Mouse (Mus musculus) cerebellum, postnatal 14 days (tissue): ENCODE results near the gene Tnni1.

Source experiments
- DNase-seq, 2 experiments: peaks; one replicate each; pipeline ENCODE4 v3.0.0; 2021; ENCODE audit warnings: mixed read lengths in 2 of 2

The Tnni1 gene

DNA sequence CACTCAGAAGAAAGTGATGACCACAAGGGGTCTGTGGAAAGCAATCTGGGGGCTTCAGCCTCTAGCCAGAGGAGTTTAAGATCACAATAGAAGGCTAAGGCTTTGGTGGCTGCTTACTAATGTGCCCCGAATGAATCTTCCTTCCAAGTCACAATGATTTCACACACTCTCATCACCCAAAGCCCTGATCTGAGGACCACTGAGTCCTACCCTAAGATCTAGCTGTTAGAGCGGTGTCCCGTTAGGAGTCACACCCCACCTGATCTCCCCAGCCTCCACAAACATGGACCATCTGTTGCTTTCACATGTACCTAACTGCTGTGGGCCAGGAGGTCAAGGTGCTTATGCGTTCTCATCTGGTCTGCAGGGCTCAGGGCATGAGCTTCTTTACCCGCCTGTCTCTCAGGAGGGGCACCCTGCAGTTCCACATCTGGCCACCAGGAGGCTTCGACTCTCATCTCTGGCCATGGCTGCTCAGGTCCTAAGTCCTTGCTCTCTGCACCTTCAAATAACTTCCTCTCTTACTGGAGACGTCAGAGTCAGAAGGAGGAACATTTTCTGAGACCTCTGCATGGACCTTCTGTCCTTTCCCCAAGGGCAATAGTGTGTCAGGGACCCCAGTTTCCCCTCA lies 31.9 kb downstream of the Tnni1 start:
- peak; percentile 89 to 94 for DNase-seq

DNA sequence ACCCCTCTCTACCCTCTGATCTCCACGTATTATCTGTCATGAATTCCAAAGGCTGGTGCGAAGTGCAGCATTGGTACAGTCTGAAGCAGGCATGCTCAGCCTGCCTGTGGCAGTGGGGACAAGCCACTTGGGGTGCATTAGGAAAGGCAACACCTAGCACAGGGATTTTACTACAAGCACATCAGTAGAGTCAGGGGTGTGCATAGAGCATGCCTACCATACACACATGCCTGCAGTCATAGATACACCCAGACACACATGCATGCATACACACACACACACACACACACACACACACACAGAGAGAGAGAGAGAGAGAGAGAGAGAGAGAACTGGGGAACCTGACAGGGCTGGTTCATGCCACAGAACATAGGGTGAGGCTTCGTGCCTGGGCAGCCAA lies 33.0 kb downstream of the Tnni1 start:
- DNase-seq = no peak

DNA sequence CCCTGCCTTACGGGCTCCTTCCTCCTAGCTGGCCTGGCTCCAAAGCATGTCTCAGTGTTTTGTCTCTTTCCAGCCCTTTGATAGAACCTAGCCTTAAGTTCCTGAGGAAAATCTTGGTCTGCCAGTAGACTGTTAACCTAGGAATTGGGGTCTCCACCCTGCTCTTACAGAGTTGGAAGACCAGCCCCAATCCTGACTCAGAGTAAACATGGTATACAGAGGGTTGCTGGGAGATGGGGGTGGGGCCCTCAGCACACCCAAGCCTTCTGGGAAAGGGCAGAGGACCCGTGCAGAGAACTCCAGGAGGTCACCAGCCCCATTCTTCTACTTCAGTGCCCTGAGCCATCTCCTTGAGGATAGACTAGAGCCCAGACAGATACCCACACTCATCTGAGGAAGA lies 33.4 kb downstream of the Tnni1 start:
- DNase-seq = no peak

DNA sequence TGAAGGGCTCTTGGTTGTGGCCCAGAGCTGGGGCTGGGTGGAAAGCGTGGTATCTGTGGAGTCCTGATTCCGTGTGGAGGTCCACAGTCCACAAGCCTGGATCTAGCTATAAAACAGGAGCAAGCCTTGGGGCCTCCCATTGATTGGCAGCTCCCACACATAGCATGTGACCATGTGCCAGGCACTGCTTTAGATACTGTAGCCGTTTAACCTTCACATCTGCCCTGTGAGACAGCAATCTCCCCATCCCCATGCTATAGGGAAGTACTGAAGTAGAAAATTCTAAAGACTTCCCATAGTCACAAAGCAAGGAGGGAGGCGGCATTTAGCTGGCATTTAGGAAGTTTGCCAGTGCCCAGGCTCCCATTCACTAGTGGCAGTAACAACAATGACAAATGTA lies 33.8 kb downstream of the Tnni1 start:
- DNase-seq = no peak

DNA sequence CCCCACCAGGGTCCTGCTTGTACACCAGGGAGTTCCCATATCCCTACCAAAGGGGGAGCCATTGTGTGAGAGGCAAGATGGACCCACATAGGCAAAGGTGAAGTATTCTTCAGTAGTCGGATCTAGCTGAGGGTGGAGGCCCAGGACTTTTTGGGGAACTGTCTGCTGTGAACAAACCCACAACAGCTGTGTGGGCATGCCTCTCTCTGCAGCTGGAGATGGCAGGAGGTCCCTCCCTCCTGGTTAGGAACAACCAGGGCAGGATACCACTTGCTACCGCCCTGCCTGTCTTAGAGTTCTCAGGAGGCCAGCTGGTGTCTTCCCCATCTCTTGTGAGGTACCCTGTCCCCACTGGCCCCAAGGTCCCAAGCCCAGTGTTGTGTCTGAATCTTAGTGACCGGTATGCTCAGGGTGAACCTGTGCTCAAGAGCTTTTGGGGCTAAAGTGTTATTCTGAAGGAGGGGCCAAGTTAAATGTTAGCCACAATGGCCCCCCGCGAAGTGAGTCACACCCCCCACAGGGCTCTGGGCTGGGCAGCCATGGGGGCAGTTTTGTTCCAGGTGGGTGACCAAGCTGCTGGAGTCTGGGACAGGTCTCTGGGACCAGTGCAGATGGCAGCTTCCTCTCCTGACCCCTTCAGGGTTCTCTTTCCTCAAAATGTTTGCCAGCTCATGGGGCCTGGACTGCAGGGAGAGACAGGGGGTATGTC lies 34.6 kb downstream of the Tnni1 start:
- no peak for DNase-seq

DNA sequence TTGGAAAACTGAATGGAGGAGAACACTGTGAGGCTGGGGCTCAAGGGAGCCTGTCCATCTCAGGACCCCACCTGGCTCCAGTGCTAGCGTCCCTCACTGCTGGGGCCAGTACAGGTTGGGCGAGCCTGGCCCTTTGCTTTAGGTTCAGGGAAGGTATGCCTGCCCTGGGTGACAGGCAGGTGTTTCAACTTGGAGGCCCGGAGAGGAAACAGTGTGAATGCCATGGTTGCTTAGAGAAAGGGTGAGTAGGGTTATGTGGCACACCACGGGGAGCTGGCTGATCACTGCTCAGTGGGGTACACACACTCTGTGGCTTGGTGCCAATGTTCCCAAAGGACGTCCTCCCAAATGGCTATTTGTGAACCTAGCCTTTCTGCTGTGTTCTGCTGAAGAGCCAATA lies 35.3 kb downstream of the Tnni1 start:
- DNase-seq = no peak

DNA sequence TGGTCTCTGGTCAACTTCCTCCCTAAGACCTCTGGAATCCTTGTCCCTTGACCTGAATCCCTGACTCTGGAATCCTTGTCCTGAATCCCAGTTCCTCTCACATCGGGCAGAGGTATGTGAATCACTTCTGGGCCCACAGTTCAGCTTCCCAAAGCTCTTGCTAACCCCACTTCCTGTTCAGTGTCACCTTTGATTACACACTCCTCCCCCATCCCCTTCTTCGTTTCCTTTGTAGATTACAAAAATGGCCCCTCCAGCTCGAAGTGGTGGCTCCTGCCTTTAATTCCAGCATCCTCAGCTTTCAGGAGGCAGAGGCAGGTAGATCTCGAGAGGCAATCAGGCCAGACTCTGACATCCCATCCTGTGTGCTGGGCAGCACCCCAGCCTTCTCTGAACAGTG lies 38.4 kb downstream of the Tnni1 start:
- no peak for DNase-seq

DNA sequence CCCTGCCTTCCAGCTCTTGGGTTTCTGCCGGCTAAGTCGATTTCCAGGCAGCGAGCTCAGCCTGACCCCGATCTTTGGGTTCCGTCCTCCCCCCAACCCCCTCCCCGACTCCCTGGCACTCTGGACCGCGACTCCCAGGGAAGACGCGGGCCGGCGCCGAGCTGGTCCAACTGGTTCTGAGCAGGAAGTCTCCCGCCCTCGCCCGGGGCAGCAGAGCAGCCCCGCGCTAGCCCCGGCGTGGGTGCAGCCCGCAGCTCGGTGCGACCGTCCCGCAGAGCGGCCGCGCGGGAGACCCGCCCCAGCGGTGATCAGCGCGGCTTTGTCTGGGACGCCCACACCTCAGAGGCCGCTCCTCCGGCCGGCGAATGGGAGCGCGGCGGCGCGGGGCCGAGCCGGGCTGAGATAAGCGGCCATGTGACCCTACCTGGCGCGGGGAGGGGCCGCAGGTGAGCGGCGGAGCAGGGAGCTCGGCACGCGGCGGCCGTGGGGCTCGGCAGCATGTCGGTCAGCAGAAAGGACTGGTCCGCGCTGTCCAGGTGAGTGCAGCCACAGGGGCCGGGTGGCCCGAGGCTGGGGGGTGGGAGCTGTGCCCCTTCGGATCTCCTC lies 39.4 kb downstream of the Tnni1 start, which contains the start of gene Lad1:
Lad1 (plus strand) TSS at position 118 of the 606 bp plus-strand sequence.
- DNase-seq = peak; percentile 33 to 37

DNA sequence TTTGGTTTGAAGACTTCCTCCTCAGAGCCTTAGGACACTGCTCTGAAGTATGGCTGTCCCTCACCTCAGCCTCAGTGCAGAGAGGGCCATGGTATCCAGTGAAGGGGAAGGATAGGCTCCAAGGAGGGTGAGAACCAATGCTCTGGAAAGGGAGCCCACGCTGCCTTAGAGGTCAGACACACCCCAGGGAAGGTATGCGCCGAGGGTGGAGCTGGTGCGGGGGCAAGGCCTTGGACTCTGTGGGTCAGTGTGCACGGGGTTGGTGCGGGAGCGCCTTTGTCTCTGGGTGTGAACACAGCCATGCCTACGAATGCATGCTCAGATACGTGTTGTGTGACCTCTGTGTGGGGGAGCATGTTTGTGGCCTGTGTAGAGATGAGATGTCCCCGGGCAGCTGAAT lies 40.8 kb downstream of the Tnni1 start:
- DNase-seq = no peak

DNA sequence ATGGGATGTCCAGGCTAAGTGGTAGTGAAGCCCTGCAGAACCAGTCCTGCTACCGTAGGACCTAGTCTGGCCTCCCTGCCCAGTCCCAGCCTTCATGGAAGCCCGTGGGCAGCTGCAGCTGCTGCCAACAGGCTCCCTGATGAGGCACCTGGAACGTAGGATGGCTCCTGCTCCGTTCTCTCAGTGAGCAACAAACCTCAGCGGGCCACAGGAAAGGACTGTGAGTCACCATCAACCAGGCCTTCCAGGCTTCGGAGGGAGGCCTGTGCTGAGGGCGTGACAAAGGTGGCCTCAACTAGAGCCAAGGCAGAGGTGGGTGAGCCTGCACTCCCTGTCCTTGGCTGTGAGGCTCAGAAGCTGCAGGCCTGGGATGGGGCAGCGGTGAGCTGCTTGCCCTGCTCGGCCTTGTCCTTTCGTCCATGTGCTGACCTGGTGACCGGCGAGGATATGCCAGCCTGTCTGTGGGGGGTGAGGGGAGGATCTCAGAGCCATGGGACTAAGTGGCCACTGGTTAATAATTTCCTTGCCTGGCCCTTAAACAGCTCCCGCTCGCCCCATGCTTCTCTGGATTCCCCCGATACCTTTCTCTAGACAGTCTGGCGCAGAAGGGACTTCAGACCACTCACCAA lies 41.6 kb downstream of the Tnni1 start:
- DNase-seq = no peak

DNA sequence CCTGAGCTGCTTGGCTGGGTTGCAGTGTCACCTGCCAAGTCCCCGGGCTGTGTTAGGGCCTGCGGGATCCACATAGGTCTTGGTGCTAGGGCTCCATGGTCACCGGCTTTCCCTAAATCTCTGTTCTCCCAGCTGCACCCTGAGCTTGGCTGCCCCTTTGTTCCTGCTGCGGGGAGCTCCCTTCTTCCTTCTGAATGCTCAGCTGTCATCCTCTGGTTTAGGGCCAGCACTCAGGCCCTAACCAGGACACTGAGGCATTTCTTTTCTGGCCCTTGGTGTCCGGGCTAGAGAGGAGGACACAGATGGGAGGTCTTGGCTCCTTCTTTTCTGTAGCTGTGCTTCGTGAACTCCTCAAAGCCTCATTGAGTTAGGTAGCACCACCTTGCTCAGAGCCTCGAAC lies 42.5 kb downstream of the Tnni1 start:
- no peak for DNase-seq

DNA sequence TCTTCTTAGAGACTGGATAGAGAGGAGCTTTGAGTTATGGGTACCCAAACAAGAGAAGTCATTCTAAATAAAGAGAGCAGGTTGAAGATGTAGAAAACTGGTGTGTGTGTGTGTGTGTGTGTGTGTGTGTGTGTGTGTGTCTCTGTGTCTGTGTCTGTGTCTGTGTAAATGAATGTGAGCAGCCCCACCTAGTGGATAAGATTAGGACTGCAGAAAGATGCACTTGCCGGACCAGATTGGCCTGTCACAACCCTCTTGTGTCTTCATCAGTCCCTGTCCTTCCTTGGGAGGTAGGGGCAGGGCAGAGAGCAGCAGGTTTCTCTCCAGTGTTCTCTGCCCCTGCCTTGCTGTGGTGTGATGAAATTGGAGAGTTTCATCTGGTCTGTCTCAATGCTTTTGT lies 49.7 kb downstream of the Tnni1 start:
- peak; percentile 34 to 55 for DNase-seq

DNA sequence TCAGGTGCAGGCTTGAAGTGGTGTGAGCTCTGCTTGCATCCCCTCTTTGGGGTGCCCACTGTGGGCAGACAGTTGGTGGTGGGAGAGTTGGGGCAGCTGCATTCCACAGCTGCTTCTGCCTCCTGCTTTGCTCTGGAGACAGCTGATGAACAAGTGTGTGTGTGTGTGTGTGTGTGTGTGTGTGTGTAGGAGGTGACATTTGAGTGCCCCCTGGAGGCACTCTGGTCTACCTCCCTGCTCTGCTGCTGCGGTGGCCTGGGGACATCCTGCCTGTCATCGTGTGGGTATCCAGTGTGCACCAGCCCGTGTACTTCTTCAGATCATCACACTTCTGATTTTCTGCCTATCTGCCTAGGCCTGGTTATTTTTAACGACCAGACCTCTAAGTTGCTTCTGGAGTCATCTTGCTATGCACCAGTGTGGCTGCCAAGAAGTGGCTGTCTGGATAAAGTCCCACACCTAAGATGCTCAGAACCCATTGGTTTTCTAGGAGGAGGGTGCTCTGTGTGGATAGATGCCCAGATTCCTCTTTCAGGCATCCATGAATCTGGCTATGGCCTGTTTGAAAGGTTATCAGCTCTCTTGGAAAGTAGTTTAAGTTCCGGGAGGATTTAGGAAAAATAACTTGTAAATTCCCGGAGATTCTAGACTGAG lies 55.1 kb downstream of the Tnni1 start:
- no peak for DNase-seq

DNA sequence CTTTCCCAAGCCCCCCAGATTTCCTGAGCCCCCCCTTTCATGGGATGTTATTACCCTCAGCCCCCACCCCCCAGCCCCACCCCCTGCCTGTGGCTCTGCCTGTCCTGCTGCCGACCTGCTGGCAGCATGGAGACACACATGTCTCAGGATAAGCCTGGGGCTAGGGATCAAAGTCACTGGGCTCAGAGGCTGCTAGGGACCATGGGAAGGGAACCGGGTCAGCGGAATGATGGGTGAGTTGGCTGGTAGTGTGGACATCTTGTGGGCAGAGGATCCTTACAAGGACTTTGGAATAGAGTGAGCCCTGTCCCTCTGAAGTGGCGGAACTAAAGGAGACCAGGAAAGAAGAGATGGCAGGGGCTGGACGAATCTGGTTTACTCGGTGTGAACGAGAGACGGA lies 55.7 kb downstream of the Tnni1 start:
- no peak for DNase-seq

DNA sequence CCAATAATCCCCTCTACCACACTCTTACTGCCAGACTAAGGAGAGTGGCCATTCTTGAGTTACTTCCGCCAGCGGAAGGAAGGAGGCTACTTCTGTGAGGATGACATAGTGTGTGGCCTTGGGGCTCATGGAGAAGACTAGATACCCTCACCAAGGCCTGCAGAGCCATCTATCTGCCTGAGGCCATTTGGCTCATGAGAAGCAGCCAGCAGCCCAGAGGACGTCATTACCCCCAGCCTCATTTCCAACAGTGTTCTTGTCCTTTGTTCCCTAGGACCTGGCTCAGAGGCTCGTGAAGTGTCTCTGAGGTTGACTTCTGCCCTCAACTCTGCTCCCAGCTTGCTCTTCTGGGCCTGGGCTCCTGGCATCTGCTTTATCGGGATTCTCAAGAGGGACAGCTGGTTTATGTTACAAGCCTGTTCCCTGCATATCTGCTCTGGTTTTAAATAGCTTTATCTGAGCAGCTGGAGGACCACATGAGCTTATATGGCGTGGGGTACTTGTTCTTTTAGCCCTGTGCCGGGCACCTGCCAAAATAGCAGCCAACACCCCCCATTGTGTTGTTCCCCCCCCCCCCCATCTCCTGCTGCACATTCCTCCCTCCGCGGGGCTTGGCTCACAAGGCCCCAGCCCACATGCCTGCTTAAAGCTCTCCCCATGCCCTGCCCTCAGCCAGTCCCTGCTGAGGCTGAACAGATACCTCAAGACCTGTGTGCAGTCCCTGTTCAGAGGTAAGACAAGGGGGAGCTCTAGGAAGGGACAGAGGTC lies 56.7 kb downstream of the Tnni1 start, which contains the start of gene Tnnt2:
Tnnt2 (plus strand) TSS at position 639 of the 768 bp plus-strand sequence.
- DNase-seq = no peak

DNA sequence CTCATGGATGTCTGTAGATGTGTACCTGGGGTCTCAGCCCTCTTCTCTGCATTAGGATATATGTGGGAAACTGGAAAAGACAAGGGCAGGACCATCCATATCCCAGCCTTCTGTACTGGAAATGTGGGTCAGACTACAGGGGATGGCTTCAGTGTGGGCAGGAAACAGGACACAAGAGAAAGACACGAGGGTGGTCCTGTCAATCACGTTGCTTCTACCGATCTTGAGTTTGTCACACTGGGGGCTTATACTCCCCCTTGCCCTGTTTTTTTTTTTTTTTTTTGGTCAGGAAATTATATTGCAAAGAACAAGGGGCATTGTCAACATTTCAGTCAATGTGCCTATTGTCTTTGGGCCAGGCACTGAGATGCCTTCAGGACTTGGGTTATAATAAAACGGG lies 59.4 kb downstream of the Tnni1 start:
- DNase-seq = no peak

DNA sequence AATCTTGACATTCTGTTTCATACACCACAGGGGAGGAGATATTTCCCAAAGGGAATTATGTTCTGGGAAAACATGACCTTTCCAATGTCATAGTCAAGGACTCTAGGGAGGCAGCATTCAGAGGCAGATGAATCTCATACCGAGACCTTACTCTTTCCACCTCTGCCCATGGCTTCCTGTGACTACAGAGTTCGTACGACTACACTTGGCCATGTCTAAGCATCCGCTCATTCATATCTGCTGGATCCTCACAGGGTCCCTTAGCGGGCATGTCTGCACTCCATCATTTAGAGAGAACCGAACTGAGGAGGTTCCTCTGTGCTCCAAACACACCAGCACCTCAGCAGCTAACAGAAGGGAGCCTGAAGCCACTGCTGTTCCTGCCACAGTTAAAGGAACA lies 59.8 kb downstream of the Tnni1 start:
- no peak for DNase-seq

DNA sequence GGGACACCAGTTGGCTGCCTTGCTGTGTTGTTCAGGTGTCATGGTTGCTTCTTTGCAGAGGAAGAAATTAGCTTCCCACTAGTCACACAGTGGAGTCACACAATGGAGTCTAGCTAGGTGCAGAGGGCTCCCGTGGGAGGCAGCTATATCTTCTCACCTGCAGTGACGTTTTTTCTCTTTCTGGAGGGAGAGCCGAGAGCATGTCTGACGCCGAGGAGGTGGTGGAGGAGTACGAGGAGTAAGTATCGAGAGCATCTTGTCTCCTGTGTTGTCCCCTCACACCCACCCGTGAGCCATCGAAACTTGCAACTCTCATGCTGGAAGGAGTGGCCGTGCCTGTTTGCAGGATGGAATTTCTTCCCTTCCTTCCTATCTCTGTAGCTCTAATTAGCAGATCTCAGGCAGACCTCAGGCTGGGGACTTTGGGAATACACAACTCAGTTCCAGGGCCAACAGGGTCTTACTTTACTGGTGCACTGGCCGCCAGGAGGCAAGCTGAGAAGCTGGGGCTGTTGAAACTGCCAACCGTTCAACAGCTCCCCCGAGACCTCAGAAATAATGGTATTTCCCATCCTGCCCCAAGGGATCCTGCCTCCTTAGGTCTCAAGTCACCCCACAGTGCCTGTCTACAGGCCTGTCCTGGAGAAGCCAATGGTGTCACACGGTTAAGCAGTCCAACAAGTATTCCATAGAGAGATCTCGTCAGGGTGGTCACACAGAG lies 61.6 kb downstream of the Tnni1 start:
- DNase-seq = no peak

DNA sequence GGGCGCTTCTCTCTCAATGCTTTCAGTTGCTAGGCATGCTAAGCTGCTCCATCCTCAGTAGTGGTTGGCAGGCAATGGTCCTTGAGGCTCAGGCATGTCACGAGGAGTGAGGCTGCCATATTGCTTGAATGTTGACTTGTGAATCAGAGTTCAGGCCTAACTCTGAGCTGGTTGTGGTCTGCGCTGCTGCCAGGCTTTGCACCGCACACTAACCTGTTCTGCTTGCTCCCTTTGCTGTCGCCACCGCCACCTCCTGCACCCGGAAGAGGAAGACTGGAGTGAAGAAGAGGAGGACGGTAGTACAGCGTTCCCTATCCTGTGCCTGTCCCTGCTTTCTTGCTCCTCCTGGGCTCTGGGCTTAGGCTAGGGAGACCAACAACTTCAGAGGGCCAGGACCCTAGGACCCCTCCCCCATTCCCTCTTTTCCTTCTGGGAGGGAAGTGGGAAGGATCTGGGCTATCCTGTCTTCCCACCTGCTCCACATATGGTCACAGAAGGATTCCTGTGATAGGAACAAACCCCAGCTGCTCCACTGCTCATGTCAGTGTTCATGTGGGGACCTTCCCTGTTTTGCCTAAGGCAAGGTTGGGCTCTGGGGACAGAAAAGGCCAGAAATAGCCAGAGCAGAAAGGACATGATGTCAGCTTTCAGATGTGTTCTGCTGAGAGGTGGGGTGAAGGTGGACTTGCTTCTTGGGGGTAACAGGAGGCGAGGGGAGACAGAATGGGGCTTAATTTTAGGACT lies 64.5 kb downstream of the Tnni1 start:
- DNase-seq = no peak

DNA sequence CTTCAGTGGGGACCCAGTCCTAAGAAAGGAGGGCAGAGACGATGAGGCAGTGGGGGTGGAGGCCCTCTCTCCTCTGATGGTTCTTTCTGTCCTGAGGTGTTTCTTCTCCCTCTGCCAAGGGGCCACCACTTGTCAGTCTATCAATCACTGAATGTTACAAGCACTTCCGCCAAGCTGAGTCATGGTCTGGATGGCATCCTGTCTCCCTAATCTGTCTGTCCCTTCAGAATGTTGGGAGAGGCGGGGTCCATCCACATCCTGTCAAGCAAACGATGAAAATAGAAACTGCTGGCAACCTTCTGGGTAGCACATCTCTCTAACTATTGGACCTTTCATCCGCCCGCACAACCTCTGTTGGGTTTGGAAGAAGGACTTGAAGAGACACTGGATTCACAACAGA lies 65.2 kb downstream of the Tnni1 start:
- no peak for DNase-seq

DNA sequence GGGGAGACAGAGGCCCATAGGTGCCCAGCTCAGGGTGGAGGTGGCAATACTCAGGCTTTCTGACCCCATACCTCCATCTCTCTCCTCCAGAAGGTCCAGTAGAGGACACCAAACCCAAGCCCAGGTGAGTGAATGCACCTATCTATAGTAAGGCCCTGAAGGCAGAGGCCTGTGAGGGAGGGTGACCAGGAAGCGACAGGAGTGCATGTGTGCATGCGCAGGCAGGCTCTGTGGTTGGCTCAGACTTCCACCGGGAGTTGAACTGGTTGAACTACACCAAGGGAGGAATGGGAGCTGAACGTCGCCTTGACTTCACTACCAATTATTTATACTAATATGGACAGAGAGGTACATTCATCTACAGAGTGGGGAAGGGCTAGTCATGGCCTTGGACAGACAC lies 67.4 kb downstream of the Tnni1 start:
- no peak for DNase-seq
